Mouse (Mus musculus): ENCODE results near the gene Rapgef1. TPM values are rescaled to one million over a fixed set of nuclear protein-coding genes. Genes with fewer than 3 reads are reported as not detected.
"Not testable (repeated sequence)": the region's sequence is repeated elsewhere in the genome, so short reads cannot be mapped to it uniquely, and the experiment has no call there.

Rapgef1 gene
- polyA plus RNA-seq, 1 experiment from 2014 or later: 24.1 TPM

DNA sequence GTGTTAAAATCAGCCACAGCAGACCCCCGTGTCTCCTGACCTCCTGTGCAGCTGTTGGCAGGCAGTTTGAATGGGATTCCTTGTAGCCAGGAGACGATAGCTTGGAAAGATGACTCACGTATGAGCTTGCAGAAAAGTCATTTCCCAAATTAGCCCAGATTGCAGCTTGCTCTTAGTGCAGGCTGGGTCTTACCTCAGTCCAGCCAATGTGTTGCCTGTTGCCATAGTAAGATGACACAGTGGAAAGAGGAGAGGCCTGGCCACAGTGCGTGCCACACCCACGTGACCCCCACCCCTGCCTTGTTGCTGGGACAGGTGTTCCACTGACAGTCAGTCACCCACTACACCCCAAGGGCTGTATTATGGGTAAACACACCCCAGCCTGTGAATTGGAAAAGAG is 5.2 kb downstream of the Rapgef1 start:
- Histone ChIP-seq H3K4me1 (peaks cover 42% of the 10 kb centered on the region), H3K9me3 (no peaks in the 10 kb centered on the region), H3K9ac (replicated peaks) (no peak overlapping the region), H3K4me2 (replicated peaks) (no peak overlapping the region), H3K27ac (replicated peaks) (no peak overlapping the region), H3K4me3 (no peak overlapping the region), H3K27me3 (no peaks in the 10 kb centered on the region), H3K36me3 (0 out of 2 replicates have a peak, but pooled peaks cover 6% of the 10 kb centered on the region)
- 89% methylated on average over 5 of the region's 5 CpGs for WGBS
- no peak for ATAC-seq (ENCODE audit: low FRiP score, low read depth)

- Histone ChIP-seq H3K27ac (replicated peaks) (no peak overlapping the region), H3K9me3 (no peaks in the 10 kb centered on the region), H3K4me1 (peaks cover 39% of the 10 kb centered on the region), H3K9ac (replicated peaks) (no peak overlapping the region), H3K4me2 (replicated peaks) (no peak overlapping the region), H3K4me3 (no peak overlapping the region), H3K27me3 (no peaks in the 10 kb centered on the region), H3K36me3 (0 out of 2 replicates have a peak, but pooled peaks cover 6% of the 10 kb centered on the region)
- no peak for ATAC-seq (ENCODE audit: low FRiP score, low read depth)
- 94% methylated on average over 8 of the region's 8 CpGs for WGBS
These were observed 6.2 kb downstream of the Rapgef1 start for GRCm38 (mm10) chr2:29625573-29626200.

- Histone ChIP-seq H3K4me3 (no peak overlapping the region), H3K4me2 (replicated peaks) (no peak overlapping the region), H3K27me3 (no peaks in the 10 kb centered on the region), H3K4me1 (peaks cover 26% of the 10 kb centered on the region), H3K36me3 (0 out of 2 replicates have a peak, but pooled peaks cover 5% of the 10 kb centered on the region), H3K27ac (replicated peaks) (no peak overlapping the region), H3K9ac (replicated peaks) (no peak overlapping the region), H3K9me3 (no peaks in the 10 kb centered on the region)
- WGBS: 70% methylated on average over 3 of the region's 3 CpGs
- ATAC-seq (ENCODE audit: low FRiP score, low read depth): no peak
These were observed 7.8 kb downstream of the Rapgef1 start for GRCm38 (mm10) chr2:29627337-29627736.

DNA sequence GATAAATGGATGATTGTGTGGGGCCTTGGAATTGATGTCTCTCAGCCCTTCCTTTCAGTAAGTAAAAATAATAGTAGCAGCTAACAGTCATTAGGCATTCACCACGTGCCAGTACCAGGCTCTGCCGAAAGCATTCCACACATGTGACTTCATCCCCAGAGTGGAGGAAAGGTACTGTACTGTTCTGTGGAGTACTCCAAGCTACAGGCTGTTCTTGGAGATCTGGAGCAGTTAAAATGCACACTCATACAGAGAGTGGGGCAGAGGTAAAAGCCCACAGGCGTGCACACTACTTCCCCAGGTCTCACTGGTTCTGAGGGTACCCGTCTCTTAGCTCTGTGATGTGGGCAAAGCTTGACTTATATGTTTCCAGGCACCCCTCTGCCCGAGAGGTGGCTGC is 8.7 kb downstream of the Rapgef1 start:
- H3K27ac ChIP-seq (replicated peaks): no peak overlapping the region
- H3K27me3 ChIP-seq: no peaks in the 10 kb centered on the region
- no peak overlapping the region for H3K4me2 ChIP-seq (replicated peaks)
- H3K4me1 ChIP-seq: peaks cover 26% of the 10 kb centered on the region
- 83% methylated on average over 5 of the region's 5 CpGs for WGBS
- H3K9me3 ChIP-seq: no peaks in the 10 kb centered on the region
- H3K9ac ChIP-seq (replicated peaks): no peak overlapping the region
- no peak overlapping the region for H3K4me3 ChIP-seq
- ATAC-seq (ENCODE audit: low FRiP score, low read depth): no peak
- H3K36me3 ChIP-seq: no peaks in the 10 kb centered on the region

- WGBS: 83% methylated on average over 5 of the region's 5 CpGs
- Histone ChIP-seq H3K36me3 (no peaks in the 10 kb centered on the region), H3K4me2 (replicated peaks) (no peak overlapping the region), H3K9ac (replicated peaks) (no peak overlapping the region), H3K9me3 (no peaks in the 10 kb centered on the region), H3K4me3 (no peak overlapping the region), H3K27me3 (no peaks in the 10 kb centered on the region), H3K27ac (replicated peaks) (no peak overlapping the region), H3K4me1 (peaks cover 21% of the 10 kb centered on the region)
- ATAC-seq (ENCODE audit: low FRiP score, low read depth): no peak
These were observed 9.3 kb downstream of the Rapgef1 start for GRCm38 (mm10) chr2:29628763-29629181.

GRCm38 (mm10) chr2:29629311-29629710 is 9.8 kb downstream of the Rapgef1 start:
- no peak for ATAC-seq (ENCODE audit: low FRiP score, low read depth)
- Histone ChIP-seq H3K4me1 (peaks cover 18% of the 10 kb centered on the region), H3K36me3 (no peaks in the 10 kb centered on the region), H3K27ac (replicated peaks) (0 out of 2 replicates have a peak overlapping the region, but pooled peaks have one; percentile 25), H3K9ac (replicated peaks) (no peak overlapping the region), H3K27me3 (no peaks in the 10 kb centered on the region), H3K4me3 (no peak overlapping the region), H3K4me2 (replicated peaks) (no peak overlapping the region), H3K9me3 (no peaks in the 10 kb centered on the region)
- WGBS: 69% methylated on average over 2 of the region's 2 CpGs

DNA sequence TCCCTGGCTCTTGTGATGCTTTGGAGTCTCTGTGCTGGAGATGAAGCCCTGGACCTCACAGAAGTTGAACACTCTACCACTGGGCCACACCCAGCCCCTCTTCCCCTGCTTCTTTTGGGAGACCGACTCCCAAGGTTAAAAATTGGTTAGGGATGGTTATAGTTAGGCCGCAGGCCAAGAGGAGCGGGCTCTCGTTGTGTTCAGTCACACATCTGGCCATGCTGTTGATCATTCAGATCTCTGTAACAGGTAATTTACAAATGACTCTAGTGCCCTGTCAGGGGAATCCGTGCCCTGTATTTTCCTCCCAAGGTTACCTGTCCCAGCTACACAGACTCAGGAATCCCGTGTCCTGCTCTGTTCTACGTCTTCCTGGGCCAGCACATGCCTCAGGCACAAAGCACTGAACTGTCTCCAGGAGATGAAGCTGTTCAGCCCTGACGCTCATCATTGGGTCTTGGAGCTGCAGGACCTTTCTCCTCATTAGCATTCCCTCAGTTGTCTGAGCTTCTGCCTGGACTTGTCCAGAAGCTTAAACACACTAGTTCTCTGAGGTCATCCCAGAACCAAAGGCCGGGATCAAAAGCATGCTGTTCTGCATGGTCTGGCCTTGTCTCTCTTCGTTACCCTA is 10.7 kb downstream of the Rapgef1 start:
- no peak for ATAC-seq (ENCODE audit: low FRiP score, low read depth)
- Histone ChIP-seq H3K27ac (replicated peaks) (no peak overlapping the region), H3K27me3 (no peaks in the 10 kb centered on the region), H3K4me2 (replicated peaks) (no peak overlapping the region), H3K4me3 (no peak overlapping the region), H3K9me3 (no peaks in the 10 kb centered on the region), H3K4me1 (peaks cover 17% of the 10 kb centered on the region), H3K36me3 (no peaks in the 10 kb centered on the region), H3K9ac (replicated peaks) (no peak overlapping the region)
- 94% methylated on average over 10 of the region's 10 CpGs for WGBS

GRCm38 (mm10) chr2:29631020-29631419 is 11.5 kb downstream of the Rapgef1 start:
- Histone ChIP-seq H3K36me3 (no peaks in the 10 kb centered on the region), H3K4me3 (no peak overlapping the region), H3K4me2 (replicated peaks) (no peak overlapping the region), H3K4me1 (peaks cover 17% of the 10 kb centered on the region), H3K27me3 (no peaks in the 10 kb centered on the region), H3K9me3 (no peaks in the 10 kb centered on the region), H3K27ac (replicated peaks) (no peak overlapping the region), H3K9ac (replicated peaks) (no peak overlapping the region)
- ATAC-seq (ENCODE audit: low FRiP score, low read depth): no peak

- 85% methylated on average over 12 of the region's 12 CpGs for WGBS
- not testable (repeated sequence) for H3K4me2 ChIP-seq (replicated peaks); H3K36me3 ChIP-seq; H3K4me3 ChIP-seq; H3K9me3 ChIP-seq; H3K27me3 ChIP-seq; ATAC-seq (ENCODE audit: low FRiP score, low read depth); H3K27ac ChIP-seq (replicated peaks); H3K9ac ChIP-seq (replicated peaks)
- peaks cover 17% of the 10 kb centered on the region for H3K4me1 ChIP-seq
These were observed 12.1 kb downstream of the Rapgef1 start for GRCm38 (mm10) chr2:29631564-29632167.

DNA sequence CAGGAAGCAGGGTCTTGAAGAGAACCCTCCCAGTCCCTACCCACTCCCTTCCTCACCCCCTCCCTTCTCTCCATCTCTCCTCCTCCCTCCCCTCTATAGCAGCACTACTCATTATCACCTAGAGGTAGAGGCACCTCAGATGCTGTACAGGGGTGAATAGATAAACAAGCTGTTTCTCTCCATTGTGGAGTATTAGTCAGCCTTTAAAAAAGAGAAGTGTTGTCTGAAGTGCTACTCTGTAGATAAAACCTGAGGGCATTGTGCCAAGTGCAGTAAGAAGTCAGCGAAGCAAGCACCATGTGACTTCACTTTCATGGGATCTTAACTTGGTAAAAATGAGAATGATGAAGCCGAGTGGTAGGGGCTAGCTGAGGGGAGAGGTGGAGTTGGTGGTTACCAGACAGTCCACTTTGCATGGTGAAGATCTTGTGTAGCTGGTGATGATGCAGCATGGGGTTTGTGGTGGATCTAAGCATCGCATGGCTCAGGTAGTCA is 12.7 kb downstream of the Rapgef1 start:
- peaks cover 17% of the 10 kb centered on the region for H3K4me1 ChIP-seq
- WGBS: 90% methylated on average over 3 of the region's 3 CpGs

DNA sequence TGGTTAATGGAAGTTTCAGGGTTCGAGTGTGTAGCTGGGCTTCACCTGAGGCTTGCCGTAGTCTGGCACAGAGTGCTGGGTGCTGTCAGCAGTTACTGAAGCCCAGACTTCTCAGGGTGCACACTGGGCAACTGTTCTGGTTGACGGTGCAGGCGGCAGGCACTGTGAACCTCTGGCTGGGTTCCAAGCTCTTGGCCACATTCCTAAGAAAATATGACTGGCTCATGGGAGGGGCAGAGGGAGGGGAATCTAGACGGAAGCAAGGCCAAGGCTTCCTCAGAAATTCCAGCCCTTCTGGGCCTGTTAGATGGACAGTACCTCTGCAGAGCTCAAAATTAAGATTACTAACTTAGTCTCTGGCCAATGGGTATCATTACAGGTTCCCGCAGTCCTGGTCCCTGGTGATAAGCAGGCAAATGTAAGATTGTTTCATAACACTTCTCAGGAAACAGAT is 13.6 kb downstream of the Rapgef1 start:
- Histone ChIP-seq H3K4me1 (peaks cover 12% of the 10 kb centered on the region), H3K4me2 (replicated peaks) (no peak overlapping the region), H3K27me3 (no peaks in the 10 kb centered on the region), H3K9ac (replicated peaks) (no peak overlapping the region), H3K27ac (replicated peaks) (no peak overlapping the region), H3K4me3 (no peak overlapping the region), H3K36me3 (no peaks in the 10 kb centered on the region), H3K9me3 (no peaks in the 10 kb centered on the region)
- ATAC-seq (ENCODE audit: low FRiP score, low read depth): no peak
- WGBS: 78% methylated on average over 6 of the region's 6 CpGs

More for the DNA sequence above, 12.7 kb downstream of the Rapgef1 start:
- ATAC-seq (ENCODE audit: low FRiP score, low read depth): no peak
- Histone ChIP-seq H3K27ac (replicated peaks) (no peak overlapping the region), H3K27me3 (no peaks in the 10 kb centered on the region), H3K4me3 (no peak overlapping the region), H3K9ac (replicated peaks) (no peak overlapping the region), H3K36me3 (no peaks in the 10 kb centered on the region), H3K4me2 (replicated peaks) (no peak overlapping the region), H3K9me3 (no peaks in the 10 kb centered on the region)

GRCm38 (mm10) chr2:29633782-29634181 is 14.3 kb downstream of the Rapgef1 start:
- no peak overlapping the region for H3K4me2 ChIP-seq (replicated peaks)
- no peak for ATAC-seq (ENCODE audit: low FRiP score, low read depth)
- no peak overlapping the region for H3K4me3 ChIP-seq
- no peak overlapping the region for H3K27ac ChIP-seq (replicated peaks)
- H3K9ac ChIP-seq (replicated peaks): no peak overlapping the region
- H3K9me3 ChIP-seq: no peaks in the 10 kb centered on the region
- no peaks in the 10 kb centered on the region for H3K36me3 ChIP-seq
- H3K27me3 ChIP-seq: no peaks in the 10 kb centered on the region
- peaks cover 12% of the 10 kb centered on the region for H3K4me1 ChIP-seq
- 96% methylated on average over 3 of the region's 3 CpGs for WGBS
